Mouse (Mus musculus) stomach, postnatal 0 days (tissue): Measurements from ENCODE around the gene Ncf1. TPM values are rescaled to one million over a fixed set of nuclear protein-coding genes. Genes with fewer than 3 reads are reported as not detected.
A peak's percentile ranks its signal among the peaks of the same experiment; 100 is the strongest.

Source experiments
- ATAC-seq: fragments of 200-750 bp; cut with Nextera tagmentation; 2 replicates; pipeline ENCODE4 v1.8.0; 2017; ENCODE audit not compliant: low FRiP score, low TSS enrichment
- DNase-seq: peaks from one replicate; pipeline ENCODE4 v3.0.0-alpha.2; 2016; ENCODE audit warnings: low spot score
- H3K27ac ChIP-seq: fragments of 300-500 bp; sonication (generic); replicated peaks from 2 replicates; pipeline ENCODE4 v1.5.1; 2014; ENCODE audit warnings: mild to moderate bottlenecking, control low read depth
- H3K27me3 ChIP-seq: fragments of 300-500 bp; sonication (generic); 2 replicates; pipeline ENCODE4 v1.6.1; 2014; ENCODE audit warnings: low read length; ENCODE audit not compliant: control insufficient read depth, insufficient read depth
- H3K36me3 ChIP-seq: fragments of 300-500 bp; sonication (generic); 2 replicates; pipeline ENCODE4 v1.6.1; 2014; ENCODE audit warnings: low read length, mixed read lengths; ENCODE audit not compliant: control insufficient read depth, insufficient read depth
- H3K4me1 ChIP-seq: fragments of 300-500 bp; sonication (generic); replicated peaks from 2 replicates; pipeline ENCODE4 v1.6.1; 2014; ENCODE audit warnings: antibody characterized with exemption; ENCODE audit not compliant: control insufficient read depth, insufficient read depth
- H3K4me2 ChIP-seq: fragments of 300-500 bp; sonication (generic); replicated peaks from 2 replicates; pipeline ENCODE4 v1.6.1; 2014; ENCODE audit warnings: low read depth, mild to moderate bottlenecking, control low read depth, moderate library complexity
- H3K4me3 ChIP-seq: fragments of 300-500 bp; sonication (generic); 2 replicates; pipeline ENCODE4 v1.5.1; 2014; ENCODE audit warnings: low read depth, low read length, control low read depth
- H3K9ac ChIP-seq: fragments of 300-500 bp; sonication (generic); 2 replicates; pipeline ENCODE4 v1.6.1; 2014; ENCODE audit warnings: mild to moderate bottlenecking, low read length, control low read depth, mixed read lengths
- H3K9me3 ChIP-seq: fragments of 300-500 bp; sonication (generic); 2 replicates; pipeline ENCODE4 v1.6.1; 2016; ENCODE audit warnings: low read length; ENCODE audit not compliant: control insufficient read depth
- CTCF ChIP-seq: IDR thresholded peaks from 2 replicates; pipeline ENCODE4 v1.5.1; 2016; ENCODE audit warnings: antibody characterized with exemption, low read depth, mild to moderate bottlenecking, moderate library complexity
- EP300 ChIP-seq: optimal IDR thresholded peaks from 2 replicates; pipeline ENCODE3; 2016; ENCODE audit warnings: antibody characterized with exemption
- WGBS: fragments of 180-500 bp; shearing (Covaris S2); extraction: QIAGEN DNeasy Blood & Tissue Kit; methylation state at CpG from one replicate; pipeline ENCODE4 v1.1.7; 2014; 5-methylcytosine and 5-hydroxymethylcytosine counted together
- polyA plus RNA-seq: library from polyadenylated mRNA; unstranded; fragments of >200 nt; fragmentation: Nextera tagmentation; extraction: Ambion mirVana; gene quantifications from 2 replicates; pipeline ENCODE4 v1.2.1, GENCODE M21; 2015

Ncf1 gene
- polyA plus RNA-seq, 1 experiment from 2014 or later = 2.4 TPM

GRCm38 (mm10) chr5:134271421-134271820 is 42.0 kb upstream of the Ncf1 start:
- ATAC-seq (no peak), DNase-seq (no peak)
- Histone ChIP-seq H3K36me3 (peaks cover 50% of the 10 kb centered on the region), H3K9me3 (no peaks in the 10 kb centered on the region), H3K4me3 (no peak overlapping the region), H3K9ac (no peak overlapping the region), H3K4me2 (no peak overlapping the region), H3K4me1 (no peaks in the 10 kb centered on the region), H3K27ac (no peak overlapping the region), H3K27me3 (no peaks in the 10 kb centered on the region)
- TF ChIP-seq EP300 (no peak), CTCF (no peak)
- 85% methylated on average over 11 of the region's 11 CpGs for WGBS

DNA sequence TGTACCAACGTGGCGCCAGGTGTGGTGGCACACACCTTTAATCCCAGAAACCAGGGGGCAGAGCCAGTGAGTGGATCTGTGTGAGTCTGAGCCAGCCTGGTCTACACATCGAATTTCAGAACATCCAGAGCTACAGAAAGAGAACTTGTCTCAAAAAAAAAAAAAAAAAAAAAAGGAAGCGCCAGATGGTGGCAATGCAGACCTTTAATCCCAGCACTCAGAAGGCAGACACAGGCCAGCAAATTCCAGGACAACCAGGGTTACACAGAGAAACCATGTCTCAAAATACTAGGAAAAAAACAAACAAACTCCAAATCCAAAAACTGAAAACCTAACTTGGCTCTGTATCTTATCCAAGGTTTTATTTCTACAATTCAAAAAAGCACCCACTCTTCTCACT is 41.1 kb upstream of the Ncf1 start:
- Histone ChIP-seq H3K36me3 (peaks cover 49% of the 10 kb centered on the region), H3K4me2 (no peak overlapping the region), H3K27ac (no peak overlapping the region), H3K4me3 (no peak overlapping the region), H3K9ac (no peak overlapping the region), H3K4me1 (no peaks in the 10 kb centered on the region), H3K27me3 (no peaks in the 10 kb centered on the region), H3K9me3 (no peaks in the 10 kb centered on the region)
- TF ChIP-seq CTCF (no peak), EP300 (no peak)
- 59% methylated on average over 4 of the region's 4 CpGs for WGBS
- ATAC-seq (no peak), DNase-seq (no peak)

DNA sequence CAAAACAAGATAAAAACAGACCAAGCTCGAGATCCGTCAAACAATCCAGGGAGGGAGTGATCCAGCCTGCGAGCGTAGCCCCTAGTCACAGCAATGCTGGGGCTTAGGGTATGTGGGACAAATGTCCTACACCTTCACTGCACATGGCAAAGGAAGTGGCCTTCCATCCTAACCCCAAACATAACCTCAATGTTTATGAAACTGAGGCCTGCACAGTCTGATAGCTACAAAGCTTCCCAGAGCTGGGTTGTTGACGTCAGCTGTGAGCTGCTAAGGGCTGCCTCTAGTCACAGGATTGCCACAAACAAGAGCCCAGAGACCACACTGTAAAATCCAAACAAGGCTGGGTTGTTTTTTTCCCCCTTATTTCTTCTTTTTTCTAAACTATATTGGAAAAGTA is 40.3 kb upstream of the Ncf1 start:
- no peaks in the 10 kb centered on the region for H3K27me3 ChIP-seq
- H3K4me2 ChIP-seq = no peak overlapping the region
- no peak for TF ChIP-seq EP300
- no peak for TF ChIP-seq CTCF
- H3K9me3 ChIP-seq = no peaks in the 10 kb centered on the region
- H3K9ac ChIP-seq = no peak overlapping the region
- H3K27ac ChIP-seq = no peak overlapping the region
- 71% methylated on average over 5 of the region's 5 CpGs for WGBS
- H3K36me3 ChIP-seq = peaks cover 48% of the 10 kb centered on the region
- H3K4me1 ChIP-seq = no peaks in the 10 kb centered on the region
- DNase-seq (no peak), ATAC-seq (no peak)
- H3K4me3 ChIP-seq = no peak overlapping the region

DNA sequence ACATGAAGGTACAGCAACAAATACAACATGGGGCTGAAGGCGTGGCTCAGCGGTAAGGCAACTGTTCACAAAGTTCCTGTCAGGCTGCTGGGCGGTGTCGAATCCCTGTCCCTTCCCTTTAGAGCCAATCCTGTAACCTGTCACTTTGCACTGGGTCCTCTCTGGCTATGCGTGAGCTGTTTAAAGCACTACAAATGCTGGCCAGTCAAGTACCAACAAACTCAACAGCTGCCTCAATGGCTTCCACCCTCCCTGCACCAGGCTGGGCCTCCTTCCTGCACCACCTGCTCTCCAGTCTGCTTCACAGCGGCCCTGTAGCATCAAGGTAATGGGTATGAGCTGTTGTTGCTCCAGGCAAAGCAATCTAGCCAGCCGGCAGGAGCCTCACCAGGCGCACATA is 39.3 kb upstream of the Ncf1 start:
- no peaks in the 10 kb centered on the region for H3K27me3 ChIP-seq
- TF ChIP-seq CTCF = no peak
- no peak for TF ChIP-seq EP300
- no peak; the same call in 1 of the 2 replicates for ATAC-seq
- 87% methylated on average over 8 of the region's 8 CpGs for WGBS
- H3K9me3 ChIP-seq = no peaks in the 10 kb centered on the region
- DNase-seq = no peak
- no peak overlapping the region for H3K4me2 ChIP-seq
- H3K36me3 ChIP-seq = peaks cover 50% of the 10 kb centered on the region
- H3K4me3 ChIP-seq = no peak overlapping the region
- no peak overlapping the region for H3K27ac ChIP-seq
- H3K4me1 ChIP-seq = no peaks in the 10 kb centered on the region
- no peak overlapping the region for H3K9ac ChIP-seq

GRCm38 (mm10) chr5:134266404-134266803 is 37.0 kb upstream of the Ncf1 start:
- 82% methylated on average over 18 of the region's 18 CpGs for WGBS
- Histone ChIP-seq H3K36me3 (peaks cover 44% of the 10 kb centered on the region), H3K9me3 (no peaks in the 10 kb centered on the region), H3K4me2 (no peak overlapping the region), H3K9ac (no peak overlapping the region), H3K27me3 (no peaks in the 10 kb centered on the region), H3K4me3 (no peak overlapping the region), H3K4me1 (no peaks in the 10 kb centered on the region), H3K27ac (no peak overlapping the region)
- DNase-seq = no peak
- 0 out of 2 replicates have a peak, but pooled peaks have one; percentile 24 for ATAC-seq
- TF ChIP-seq EP300 (no peak), CTCF (no peak)

DNA sequence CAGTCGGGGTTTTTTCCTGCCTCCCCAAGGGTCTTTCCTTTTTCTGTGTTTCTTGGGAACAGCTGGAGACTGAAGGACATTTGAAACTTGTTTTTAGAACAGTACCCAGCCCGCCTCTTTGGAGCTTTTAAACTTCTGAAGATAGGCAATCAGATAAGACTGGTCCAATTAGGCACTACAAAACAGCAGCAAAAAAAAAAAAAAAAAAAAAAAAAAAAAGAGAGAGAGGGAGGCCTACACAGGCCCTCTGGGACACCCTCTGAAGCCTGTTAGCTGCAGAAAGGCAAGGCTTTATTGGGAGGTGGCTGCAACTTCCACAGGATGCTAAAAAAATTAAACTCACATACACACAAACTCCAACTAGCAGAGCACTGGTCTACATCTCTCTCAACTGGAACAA is 36.5 kb upstream of the Ncf1 start:
- DNase-seq (no peak), ATAC-seq (no peak)
- Histone ChIP-seq H3K9ac (no peak overlapping the region), H3K27me3 (no peaks in the 10 kb centered on the region), H3K27ac (no peak overlapping the region), H3K36me3 (peaks cover 46% of the 10 kb centered on the region), H3K4me3 (no peak overlapping the region), H3K4me2 (no peak overlapping the region), H3K4me1 (no peaks in the 10 kb centered on the region), H3K9me3 (no peaks in the 10 kb centered on the region)
- WGBS = 84% methylated on average over 2 of the region's 2 CpGs
- no peak for TF ChIP-seq EP300
- TF ChIP-seq CTCF = no peak
